Comparison of ENCODE assay signal across 21 mouse cellular contexts in the genomic region with DNA sequence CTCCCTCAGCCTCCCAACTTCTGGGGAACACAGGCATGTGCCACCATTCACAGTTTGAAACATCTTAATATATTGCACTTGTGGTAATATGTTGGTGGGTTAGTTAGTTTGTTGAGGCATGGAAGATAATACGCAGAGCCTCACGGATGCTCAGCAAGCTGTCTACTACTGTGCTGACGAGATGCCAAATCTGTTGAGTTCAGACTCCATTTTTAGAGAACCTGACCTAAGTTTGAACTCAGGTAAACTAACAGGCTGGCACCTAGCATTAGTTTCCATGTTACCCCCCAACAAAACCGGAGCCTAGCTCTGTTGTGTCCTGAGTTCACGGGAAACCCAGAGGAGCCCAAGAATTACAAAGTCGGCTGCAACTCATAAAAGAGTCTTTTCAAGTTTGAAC. TPM values are rescaled to one million over a fixed set of nuclear protein-coding genes. Genes with fewer than 3 reads are reported as not detected.
DNase-seq lines count a peak whose midpoint lies in the region; TF ChIP-seq lines count a peak whose summit lies in the region.
"Had no signal": no experiment of that assay in that cellular context is flagged by ENCODE, and none has a peak within 500 bp of the region (broad histone marks: within the 10 kb centered on the region; RNA-seq: fewer than 3 reads in every experiment).

No protein-coding gene starts in this region.

- H3K27me3 ChIP-seq in heart, adult 2 months (ENCODE audit: control insufficient read depth, insufficient read depth, low read length): no peaks in the 10 kb centered on the region; the same call in 1 of the 2 replicates
- H3K27me3 ChIP-seq: CH12.LX; embryonic facial prominence, embryonic 12.5 days; forebrain, embryonic 13.5 days; forebrain, embryonic 15.5 days; Patski had no signal

- DNase-seq in gastrocnemius, adult 18-20 months (ENCODE audit: low spot score): peak; percentile 55
- no peak for DNase-seq in gastrocnemius, postnatal 36 days
- peak; percentile 40 for DNase-seq in heart, adult 11 months
- DNase-seq in heart, adult 2 months: no peak
- DNase-seq in skeletal muscle tissue, adult 2 months (ENCODE audit: low read depth, low spot score): peak; percentile 65
- DNase-seq: adrenal gland, adult 8-10 months; adrenal gland, postnatal 14 days; adrenal gland, postnatal 36 days; B cell, adult 2 months; cerebellum, adult 11-12 months; cerebellum, adult 2 months; cerebellum, adult 9-10 months; cerebellum, postnatal 10 days; cerebellum, postnatal 25 days had no signal

- H3K79me2 ChIP-seq in heart, adult 2 months (replicated peaks; ENCODE audit: control insufficient read depth, insufficient read depth, low read length): no peaks in the 10 kb centered on the region

- TF ChIP-seq CTCF in heart, adult 2 months (IDR thresholded peaks at IDR 0.05): no peak

- H3K4me3 ChIP-seq in heart, adult 2 months: no peak overlapping the region
- H3K4me3 ChIP-seq: embryonic facial prominence, embryonic 10.5 days; embryonic facial prominence, embryonic 12.5 days; forebrain, embryonic 13.5 days; forebrain, embryonic 15.5 days had no signal

- H3K36me3 ChIP-seq in heart, adult 2 months (ENCODE audit: control insufficient read depth, insufficient read depth, low read length): no peaks in the 10 kb centered on the region
- H3K36me3 ChIP-seq: embryonic facial prominence, embryonic 10.5 days; embryonic facial prominence, embryonic 12.5 days; forebrain, embryonic 15.5 days; G1E had no signal

- no peaks in the 10 kb centered on the region for H3K4me1 ChIP-seq in heart, adult 2 months (ENCODE audit: control insufficient read depth, insufficient read depth, low read length)
- H3K4me1 ChIP-seq: forebrain, embryonic 13.5 days; forebrain, embryonic 15.5 days had no signal

- TF ChIP-seq POLR2A in heart, adult 2 months (IDR thresholded peaks at IDR 0.05; ENCODE audit: insufficient read depth, low read depth, low read length): no peak

- no peak overlapping the region for H3K27ac ChIP-seq in heart, adult 2 months
- H3K27ac ChIP-seq: embryonic facial prominence, embryonic 10.5 days; embryonic facial prominence, embryonic 12.5 days; forebrain, embryonic 13.5 days; forebrain, embryonic 15.5 days had no signal

- WGBS in heart, adult 2 months: 76% methylated on average over 6 of the region's 6 CpGs

- intact Hi-C loops in gastrocnemius, postnatal 36 days (cut with DNase I): no loop called here
- intact Hi-C loops in heart, adult 2 months (cut with DNase I): no loop called here

- H3K9ac ChIP-seq in heart, adult 2 months (ENCODE audit: low read depth, low read length): no peak overlapping the region
- H3K9ac ChIP-seq: embryonic facial prominence, embryonic 12.5 days; forebrain, embryonic 13.5 days; forebrain, embryonic 15.5 days had no signal

- no peak for TF ChIP-seq EP300 in heart, adult 2 months (IDR thresholded peaks at IDR 0.05; ENCODE audit: insufficient read depth, low read depth, low read length)

RNA-seq across cellular contexts. Expression of a gene that starts 51.8 kb away (rescaled TPM):
- 10 to 100 TPM; 15.6 to 16.1 TPM for total RNA-seq in gastrocnemius, adult 18-20 months (2021)
- total RNA-seq in gastrocnemius, postnatal 36 days (2021): 10 to 100 TPM; 14.1 to 16.4 TPM
- 10 to 100 TPM in 1 of 2 experiments, 1 to 10 TPM in 1; 9.4 to 12.4 TPM for total RNA-seq in heart, adult 2 months (2021)
- polyA plus RNA-seq in heart, adult 2 months (2012; rRNA removed): 2.5 and 5.4 TPM in 2 replicates

RNA-seq across cellular contexts. Expression of a gene that starts 52.9 kb away (rescaled TPM):
- 10 to 100 TPM; 44.1 to 46.2 TPM for total RNA-seq in gastrocnemius, adult 18-20 months (2021)
- total RNA-seq in gastrocnemius, postnatal 36 days (2021): 10 to 100 TPM; 35.3 to 40.5 TPM
- total RNA-seq in heart, adult 2 months (2021): 10 to 100 TPM; 21.0 to 21.9 TPM
- 15.3 and 28.3 TPM in 2 replicates for polyA plus RNA-seq in heart, adult 2 months (2012; rRNA removed)

Comparison
In these comparisons a context has a peak if more than half of its experiments do, and no peak if none do; other contexts are left out.
1. DNase-seq: peak in gastrocnemius, adult 18-20 months (single experiment), heart, adult 11 months (single experiment) and skeletal muscle tissue, adult 2 months (single experiment); none in gastrocnemius, postnatal 36 days (0 of 2) and heart, adult 2 months (0 of 2).